Mouse (Mus musculus) frontal cortex, adult (tissue): ENCODE data around the gene Olfr1445.

Experiments
- ATAC-seq: cut with Nextera tagmentation; 2 replicates; pipeline ENCODE4 v1.9.2; 2017; ENCODE audit warnings: mild to moderate bottlenecking, moderate library complexity, mixed read lengths; ENCODE audit not compliant: low TSS enrichment

Gene Olfr1445

GRCm38 (mm10) chr19:12883555-12883954 is at the start of gene Olfr1445:
TSS of gene Olfr1445 (plus strand) at chr19:12883855.
- no peak for ATAC-seq

DNA sequence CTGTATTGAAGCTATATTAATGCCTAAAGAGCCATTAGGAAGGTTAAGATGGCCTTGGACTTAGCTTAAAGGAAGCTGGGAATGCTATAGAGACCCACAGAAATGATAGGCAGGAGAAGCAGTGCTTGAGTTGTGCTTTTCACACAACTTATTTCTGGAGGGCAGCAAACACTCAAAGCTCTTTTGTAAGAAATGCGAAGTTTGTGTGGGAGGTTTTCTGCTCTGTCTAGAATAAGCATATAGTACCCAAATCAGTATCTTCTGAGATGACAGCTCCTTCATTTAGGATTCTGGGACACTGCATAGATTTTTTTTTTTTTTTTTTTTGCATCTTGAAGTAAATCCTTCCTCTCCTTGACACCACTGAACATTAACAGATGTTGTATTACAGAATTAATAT is 45.1 kb upstream of the Olfr1445 start:
- peak; percentile 85 for ATAC-seq

DNA sequence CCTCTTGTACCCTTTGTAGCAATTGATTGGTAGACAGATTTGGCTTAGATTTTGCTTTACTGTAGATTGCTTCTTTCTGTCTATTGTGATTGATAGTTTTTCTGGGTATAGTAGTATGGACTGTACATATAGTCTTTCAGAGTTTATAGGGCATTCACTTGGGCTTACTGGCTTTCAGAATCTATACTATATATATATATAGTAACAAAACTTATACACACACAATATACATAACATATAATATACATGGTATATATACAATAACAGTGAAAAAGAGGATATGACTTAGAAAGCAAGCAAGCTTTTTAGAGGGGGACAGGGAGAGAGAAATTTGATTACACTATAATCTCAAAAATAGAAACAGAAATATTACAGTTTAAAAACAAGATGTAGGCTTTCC is 37.3 kb upstream of the Olfr1445 start, which contains the start of gene Gm5244:
Gene Gm5244, plus strand, starts transcription at position 301 of the 400 bp plus-strand sequence.
- ATAC-seq: no peak

DNA sequence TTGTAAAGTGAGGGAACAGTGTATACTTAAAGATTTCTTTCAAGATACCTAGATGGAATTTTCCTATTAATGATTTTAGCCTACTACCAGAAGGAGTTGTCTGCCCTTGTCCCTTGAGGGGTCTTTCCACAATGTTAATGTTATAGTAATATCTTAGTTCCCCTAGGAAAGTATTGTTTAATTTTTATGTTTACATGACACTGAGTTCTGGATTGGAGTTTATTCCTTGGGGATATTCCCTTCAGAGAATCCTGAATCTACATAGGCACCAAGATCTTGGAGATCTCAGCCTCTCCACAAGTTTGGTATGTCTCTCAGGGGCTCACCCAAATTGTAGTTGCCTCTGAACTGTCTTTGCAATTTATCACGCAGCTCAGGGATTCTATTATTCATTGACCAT is 26.7 kb upstream of the Olfr1445 start, which contains the start of gene Olfr1444:
Gene Olfr1444, plus strand, starts transcription at position 301 of the 400 bp plus-strand sequence.
- ATAC-seq: no peak

- ATAC-seq: no peak
These were observed 9.8 kb downstream of the Olfr1445 start, which contains the start of gene Olfr1446 for GRCm38 (mm10) chr19:12893424-12893823. TSS of gene Olfr1446 (minus strand) at chr19:12893524.

DNA sequence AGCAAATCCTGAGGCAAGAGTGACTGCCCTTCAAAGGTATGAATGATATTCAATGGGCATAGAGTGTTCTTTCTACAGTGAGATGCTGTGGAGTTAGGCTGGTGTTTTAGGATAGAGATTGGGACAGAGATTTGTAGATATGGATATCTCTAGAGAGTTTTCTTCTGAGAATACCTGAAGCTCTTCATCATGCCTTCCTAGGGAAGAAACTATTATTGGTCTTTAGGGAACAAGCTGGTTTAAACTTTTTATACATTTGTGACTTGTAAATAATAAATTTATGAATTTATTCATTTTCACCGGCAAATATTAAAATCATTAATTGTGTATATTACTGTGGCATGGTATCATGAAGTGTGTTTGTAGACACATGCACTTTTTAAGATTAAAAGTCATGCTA is 20.0 kb downstream of the Olfr1445 start, which contains the start of gene Olfr1447:
Gene Olfr1447, minus strand, starts transcription at position 101 of the 400 bp plus-strand sequence.
- ATAC-seq: no peak

GRCm38 (mm10) chr19:12924319-12924718 is 40.7 kb downstream of the Olfr1445 start, which contains the start of gene Olfr1448:
TSS of gene Olfr1448 (minus strand) at chr19:12924419.
- no peak for ATAC-seq

- no peak for ATAC-seq
These were observed 46.9 kb downstream of the Olfr1445 start, which contains the start of gene Olfr1449 for GRCm38 (mm10) chr19:12930540-12930939. TSS of gene Olfr1449 (plus strand) at chr19:12930840.
